Mouse (Mus musculus) heart, postnatal 0 days (tissue): ENCODE results near the gene B3gnt2.

Experiments used
- CTCF ChIP-seq: IDR thresholded peaks from 2 replicates; pipeline ENCODE4 v1.5.1; 2016; ENCODE audit warnings: antibody characterized with exemption, control low read depth, low read depth
- EP300 ChIP-seq: IDR thresholded peaks from 2 replicates; pipeline ENCODE4 v1.6.1; 2016; ENCODE audit warnings: antibody characterized with exemption, low read depth

DNA sequence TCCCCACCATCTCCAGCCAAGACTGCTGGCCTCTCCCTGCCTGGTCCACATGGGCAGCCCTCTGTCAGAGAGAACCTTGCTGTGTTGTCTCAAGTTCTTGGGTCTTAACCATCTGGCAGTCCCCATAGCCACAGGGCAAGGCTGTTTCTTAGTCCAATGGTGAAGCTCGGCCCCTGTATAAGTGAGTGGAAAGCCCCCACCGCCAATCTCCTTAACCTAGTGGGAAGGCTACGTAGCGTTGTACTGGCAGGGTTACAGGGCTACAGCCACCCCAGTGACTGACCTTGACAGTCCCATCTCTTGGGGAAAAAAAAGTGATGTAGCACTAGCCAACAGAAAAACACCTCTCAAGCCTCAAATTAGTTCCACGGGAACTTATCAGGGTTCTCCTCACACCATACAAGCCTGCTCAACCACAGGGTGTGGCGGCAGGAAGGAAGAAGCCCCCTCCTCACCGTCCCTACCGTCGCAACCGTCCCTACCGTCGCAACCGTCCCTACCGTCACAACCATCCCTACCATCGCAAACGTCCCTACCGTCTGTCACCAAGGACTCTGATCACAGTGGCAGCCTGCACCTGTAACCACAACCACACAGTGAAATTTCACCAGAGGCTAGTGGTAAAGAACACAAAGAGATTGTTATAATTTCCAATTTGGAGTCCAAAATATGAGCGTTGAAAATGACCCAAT is 98.4 kb downstream of the B3gnt2 start:
- TF ChIP-seq EP300 (no peak), CTCF (no peak)
